Mouse (Mus musculus) myocyte (in vitro differentiated cells): ENCODE results near the gene Tcf12.
A peak's percentile ranks its signal among the peaks of the same experiment; 100 is the strongest.

Experiments used
- CEBPB ChIP-seq: IDR thresholded peaks from 2 replicates; pipeline ENCODE4 v1.6.1; 2011; ENCODE audit warnings: mild to moderate bottlenecking, moderate library complexity; ENCODE audit not compliant: poor library complexity, insufficient read depth, severe bottlenecking
- E2F4 ChIP-seq: IDR thresholded peaks from one replicate; pipeline ENCODE4 v1.6.1; 2011; ENCODE audit warnings: mild to moderate bottlenecking, control low read depth, moderate library complexity; ENCODE audit not compliant: insufficient read depth
- MAX ChIP-seq: IDR thresholded peaks from one replicate; pipeline ENCODE4 v1.6.1; 2011; ENCODE audit warnings: low read depth, mild to moderate bottlenecking, control low read depth
- MYOD1 ChIP-seq, 3 experiments: IDR thresholded peaks; one replicate each; pipeline ENCODE4 v1.6.1; 2011; ENCODE audit warnings: control low read depth in 2 of 3, low read depth in 2 of 3, mild to moderate bottlenecking in 2 of 3, moderate library complexity in 1 of 3; ENCODE audit not compliant: insufficient read length in 2 of 3, control insufficient read depth in 1 of 3
- MYOG ChIP-seq, 3 experiments: IDR thresholded peaks; one replicate each; pipeline ENCODE4 v1.6.1; 2011; ENCODE audit warnings: control low read depth in 2 of 3, low read depth in 2 of 3, mild to moderate bottlenecking in 2 of 3; ENCODE audit not compliant: insufficient read length in 2 of 3, control insufficient read depth in 1 of 3, insufficient read depth in 1 of 3
- POLR2A ChIP-seq: IDR thresholded peaks from one replicate; pipeline ENCODE4 v1.6.1; 2011; ENCODE audit warnings: low read depth, mild to moderate bottlenecking, control low read depth, moderate library complexity; ENCODE audit not compliant: insufficient read length
- POLR2AphosphoS2 ChIP-seq: IDR thresholded peaks from one replicate; pipeline ENCODE4 v1.6.1; 2011; ENCODE audit warnings: low read depth, control low read depth; ENCODE audit not compliant: insufficient read length
- TCF12 ChIP-seq: IDR thresholded peaks from one replicate; pipeline ENCODE4 v1.6.1; 2011; ENCODE audit warnings: mild to moderate bottlenecking, control low read depth; ENCODE audit not compliant: poor library complexity, insufficient read depth, severe bottlenecking
- TCF3 ChIP-seq: IDR thresholded peaks from one replicate; pipeline ENCODE4 v1.6.1; 2011; ENCODE audit warnings: low read depth, control low read depth; ENCODE audit not compliant: insufficient read length
- USF1 ChIP-seq: IDR thresholded peaks from one replicate; pipeline ENCODE4 v1.6.1; 2011; ENCODE audit warnings: low read depth, mild to moderate bottlenecking, control low read depth, moderate library complexity

DNA sequence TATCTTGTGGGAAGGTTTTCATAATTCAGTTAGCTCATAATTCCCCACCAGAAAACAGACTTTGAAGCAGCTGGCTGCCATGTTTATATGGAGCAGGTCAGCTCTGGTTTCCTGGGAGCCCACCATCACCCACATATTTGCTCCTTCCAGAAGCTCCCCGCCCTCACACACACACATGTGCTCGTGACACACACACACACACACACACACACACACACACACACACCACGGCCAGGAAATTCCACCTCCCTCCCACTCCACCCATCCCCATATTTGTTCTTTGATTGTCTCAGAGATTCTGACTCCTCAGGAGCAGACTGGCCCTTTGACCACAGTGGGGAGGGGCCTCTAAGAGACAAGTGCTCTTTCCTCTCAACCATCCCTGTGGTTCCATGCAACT lies 289.7 kb downstream of the Tcf12 start:
- TF ChIP-seq POLR2A (no peak), MAX (no peak), USF1 (no peak), E2F4 (no peak), CEBPB (no peak), MYOD1 (IDR thresholded peaks at IDR 0.05; ENCODE audit: control insufficient read depth in 1 of 3, insufficient read length in 2 of 3, low read depth in 2 of 3) (peak in 2 of 3 experiments; percentile 29 to 69), POLR2AphosphoS2 (no peak), TCF12 (no peak), TCF3 (no peak), MYOG (IDR thresholded peaks at IDR 0.05; ENCODE audit: control insufficient read depth in 1 of 3, insufficient read depth in 1 of 3, insufficient read length in 2 of 3, low read depth in 2 of 3) (peak in 2 of 3 experiments; percentile 40 to 74)
